Mouse (Mus musculus): ENCODE measurements around the gene Oosp1. TPM values are rescaled to one million over a fixed set of nuclear protein-coding genes. Genes with fewer than 3 reads are reported as not detected.

Oosp1 gene
- not detected in 2 replicates for polyA plus RNA-seq (2012; rRNA removed)

- DNase-seq, result no peak
- WGBS, result 37% methylated on average over 5 of the region's 5 CpGs
Measured at GRCm38 (mm10) chr19:11690839-11691238, at the start of gene Oosp1. TSS of gene Oosp1 (minus strand) at chr19:11691150.

GRCm38 (mm10) chr19:11736455-11736854 lies 45.5 kb upstream of the Oosp1 start:
- 40% methylated on average over 1 of the region's 1 CpGs for WGBS
- Histone ChIP-seq H3K4me3 (ENCODE audit: insufficient read depth, low read depth, low read length) (no peak overlapping the region), H3K4me1 (ENCODE audit: control insufficient read depth, insufficient read depth, low read length) (no peaks in the 10 kb centered on the region), H3K27me3 (replicated peaks; ENCODE audit: control insufficient read depth, insufficient read depth, low read length) (no peaks in the 10 kb centered on the region), H3K27ac (ENCODE audit: insufficient read depth, low read depth, low read length) (no peak overlapping the region), H3K36me3 (ENCODE audit: control insufficient read depth, insufficient read depth, low read length) (no peaks in the 10 kb centered on the region)
- TF ChIP-seq CTCF (conservative IDR thresholded peaks at IDR 0.05; ENCODE audit: insufficient read depth, insufficient read length, low read depth, low read length), result no peak
- TF ChIP-seq POLR2A (IDR thresholded peaks at IDR 0.05; ENCODE audit: low read depth, low read length), result no peak
- DNase-seq, result no peak

More at GRCm38 (mm10) chr19:11690839-11691238, at the start of gene Oosp1:
- TF ChIP-seq POLR2A (IDR thresholded peaks at IDR 0.05; ENCODE audit: low read depth, low read length) (no peak), CTCF (conservative IDR thresholded peaks at IDR 0.05; ENCODE audit: insufficient read depth, insufficient read length, low read depth, low read length) (no peak)
- Histone ChIP-seq H3K27ac (ENCODE audit: insufficient read depth, low read depth, low read length) (no peak within 1 kb of the TSS), H3K36me3 (ENCODE audit: control insufficient read depth, insufficient read depth, low read length) (no peaks in the 10 kb centered on the region), H3K4me3 (ENCODE audit: insufficient read depth, low read depth, low read length) (no peak within 1 kb of the TSS), H3K27me3 (replicated peaks; ENCODE audit: control insufficient read depth, insufficient read depth, low read length) (no peaks in the 10 kb centered on the region), H3K4me1 (ENCODE audit: control insufficient read depth, insufficient read depth, low read length) (no peaks in the 10 kb centered on the region)

- Histone ChIP-seq H3K27me3 (replicated peaks; ENCODE audit: control insufficient read depth, insufficient read depth, low read length) (no peaks in the 10 kb centered on the region), H3K27ac (ENCODE audit: insufficient read depth, low read depth, low read length) (no peak overlapping the region), H3K4me3 (ENCODE audit: insufficient read depth, low read depth, low read length) (no peak overlapping the region), H3K4me1 (ENCODE audit: control insufficient read depth, insufficient read depth, low read length) (no peaks in the 10 kb centered on the region), H3K36me3 (ENCODE audit: control insufficient read depth, insufficient read depth, low read length) (no peaks in the 10 kb centered on the region)
- DNase-seq, result no peak
- TF ChIP-seq CTCF (conservative IDR thresholded peaks at IDR 0.05; ENCODE audit: insufficient read depth, insufficient read length, low read depth, low read length), result no peak
- no peak for TF ChIP-seq POLR2A (IDR thresholded peaks at IDR 0.05; ENCODE audit: low read depth, low read length)
- WGBS, result 68% methylated on average over 1 of the region's 1 CpGs
Measured at GRCm38 (mm10) chr19:11730278-11730677, 39.3 kb upstream of the Oosp1 start.

- Histone ChIP-seq H3K36me3 (ENCODE audit: control insufficient read depth, insufficient read depth, low read length) (no peaks in the 10 kb centered on the region), H3K4me3 (ENCODE audit: insufficient read depth, low read depth, low read length) (no peak overlapping the region), H3K27ac (ENCODE audit: insufficient read depth, low read depth, low read length) (no peak overlapping the region), H3K4me1 (ENCODE audit: control insufficient read depth, insufficient read depth, low read length) (no peaks in the 10 kb centered on the region), H3K27me3 (replicated peaks; ENCODE audit: control insufficient read depth, insufficient read depth, low read length) (no peaks in the 10 kb centered on the region)
- TF ChIP-seq CTCF (conservative IDR thresholded peaks at IDR 0.05; ENCODE audit: insufficient read depth, insufficient read length, low read depth, low read length) (no peak), POLR2A (IDR thresholded peaks at IDR 0.05; ENCODE audit: low read depth, low read length) (no peak)
- 91% methylated on average over 5 of the region's 5 CpGs for WGBS
- DNase-seq, result no peak
Measured at GRCm38 (mm10) chr19:11727304-11727703, 36.4 kb upstream of the Oosp1 start.

GRCm38 (mm10) chr19:11725915-11726314 lies 35.0 kb upstream of the Oosp1 start:
- no peak for TF ChIP-seq CTCF (conservative IDR thresholded peaks at IDR 0.05; ENCODE audit: insufficient read depth, insufficient read length, low read depth, low read length)
- TF ChIP-seq POLR2A (IDR thresholded peaks at IDR 0.05; ENCODE audit: low read depth, low read length), result no peak
- WGBS, result 78% methylated on average over 2 of the region's 2 CpGs
- H3K4me3 ChIP-seq (ENCODE audit: insufficient read depth, low read depth, low read length), result no peak overlapping the region
- DNase-seq, result no peak
- H3K36me3 ChIP-seq (ENCODE audit: control insufficient read depth, insufficient read depth, low read length), result no peaks in the 10 kb centered on the region
- H3K27ac ChIP-seq (ENCODE audit: insufficient read depth, low read depth, low read length), result no peak overlapping the region
- H3K4me1 ChIP-seq (ENCODE audit: control insufficient read depth, insufficient read depth, low read length), result no peaks in the 10 kb centered on the region
- no peaks in the 10 kb centered on the region for H3K27me3 ChIP-seq (replicated peaks; ENCODE audit: control insufficient read depth, insufficient read depth, low read length)

- no peak overlapping the region for H3K27ac ChIP-seq (ENCODE audit: insufficient read depth, low read depth, low read length)
- H3K4me1 ChIP-seq (ENCODE audit: control insufficient read depth, insufficient read depth, low read length), result no peaks in the 10 kb centered on the region
- no peak overlapping the region for H3K4me3 ChIP-seq (ENCODE audit: insufficient read depth, low read depth, low read length)
- TF ChIP-seq CTCF (conservative IDR thresholded peaks at IDR 0.05; ENCODE audit: insufficient read depth, insufficient read length, low read depth, low read length) (no peak), POLR2A (IDR thresholded peaks at IDR 0.05; ENCODE audit: low read depth, low read length) (no peak)
- H3K36me3 ChIP-seq (ENCODE audit: control insufficient read depth, insufficient read depth, low read length), result no peaks in the 10 kb centered on the region
- DNase-seq, result no peak
- no peaks in the 10 kb centered on the region for H3K27me3 ChIP-seq (replicated peaks; ENCODE audit: control insufficient read depth, insufficient read depth, low read length)
- WGBS, result 78% methylated on average over 6 of the region's 6 CpGs
Measured at GRCm38 (mm10) chr19:11724275-11724674, 33.3 kb upstream of the Oosp1 start.

- TF ChIP-seq POLR2A (IDR thresholded peaks at IDR 0.05; ENCODE audit: low read depth, low read length), result no peak
- no peak for TF ChIP-seq CTCF (conservative IDR thresholded peaks at IDR 0.05; ENCODE audit: insufficient read depth, insufficient read length, low read depth, low read length)
- no peak for DNase-seq
- H3K27me3 ChIP-seq (replicated peaks; ENCODE audit: control insufficient read depth, insufficient read depth, low read length), result no peaks in the 10 kb centered on the region
- H3K36me3 ChIP-seq (ENCODE audit: control insufficient read depth, insufficient read depth, low read length), result no peaks in the 10 kb centered on the region
- WGBS, result 93% methylated on average over 2 of the region's 2 CpGs
- no peak overlapping the region for H3K27ac ChIP-seq (ENCODE audit: insufficient read depth, low read depth, low read length)
- no peak overlapping the region for H3K4me3 ChIP-seq (ENCODE audit: insufficient read depth, low read depth, low read length)
- H3K4me1 ChIP-seq (ENCODE audit: control insufficient read depth, insufficient read depth, low read length), result no peaks in the 10 kb centered on the region
Measured at GRCm38 (mm10) chr19:11723870-11724269, 32.9 kb upstream of the Oosp1 start.

All from kidney, adult 2 months (tissue).